Mouse (Mus musculus) limb, embryonic 12.5 days (tissue): Measurements from ENCODE around the gene Etv6. TPM values are rescaled to one million over a fixed set of nuclear protein-coding genes. Genes with fewer than 3 reads are reported as not detected.

ENCODE experiments used
- ATAC-seq: fragments of 200-750 bp; cut with Nextera tagmentation; 2 replicates; pipeline ENCODE4 v1.8.0; 2017; ENCODE audit warnings: low read depth, moderate TSS enrichment; ENCODE audit not compliant: insufficient number of reproducible peaks, insufficient read depth, low FRiP score, low TSS enrichment
- H3K27ac ChIP-seq: fragments of 300-500 bp; sonication (generic); 2 replicates; pipeline ENCODE4 v1.5.1; 2016; ENCODE audit warnings: mild to moderate bottlenecking, moderate library complexity
- H3K27me3 ChIP-seq: fragments of 300-500 bp; sonication (generic); 2 replicates; pipeline ENCODE4 v1.6.1; 2016; ENCODE audit warnings: mild to moderate bottlenecking, moderate library complexity
- H3K36me3 ChIP-seq: fragments of 300-500 bp; sonication (generic); 2 replicates; pipeline ENCODE4 v1.6.1; 2016; ENCODE audit warnings: mild to moderate bottlenecking, moderate library complexity
- H3K4me1 ChIP-seq: fragments of 300-500 bp; sonication (generic); replicated peaks from 2 replicates; pipeline ENCODE4 v1.6.1; 2016
- H3K4me2 ChIP-seq: fragments of 300-500 bp; sonication (generic); 2 replicates; pipeline ENCODE4 v1.6.1; 2016; ENCODE audit warnings: mild to moderate bottlenecking, moderate library complexity
- H3K4me3 ChIP-seq: fragments of 300-500 bp; sonication (generic); replicated peaks from 2 replicates; pipeline ENCODE4 v1.5.1; 2016; ENCODE audit warnings: mild to moderate bottlenecking
- H3K9ac ChIP-seq: fragments of 300-500 bp; sonication (generic); replicated peaks from 2 replicates; pipeline ENCODE4 v1.6.1; 2016; ENCODE audit warnings: mild to moderate bottlenecking, moderate library complexity
- H3K9me3 ChIP-seq: fragments of 300-500 bp; sonication (generic); 2 replicates; pipeline ENCODE4 v1.6.1; 2016; ENCODE audit warnings: mild to moderate bottlenecking, moderate library complexity
- WGBS: fragments of 180-500 bp; shearing (Covaris S2); methylation state at CpG from one replicate; pipeline ENCODE4 v1.1.7; 2016; 5-methylcytosine and 5-hydroxymethylcytosine counted together
- polyA plus RNA-seq: library from polyadenylated mRNA; unstranded; fragments of >200 nt; fragmentation: Nextera tagmentation; extraction: Ambion mirVana; gene quantifications from 2 replicates; pipeline ENCODE4 v1.2.1, GENCODE M21; 2016

The Etv6 gene
- polyA plus RNA-seq, 1 experiment from 2014 or later, result 16.3 TPM

- no peaks in the 10 kb centered on the region for H3K36me3 ChIP-seq
- ATAC-seq, result no peak
- no peak overlapping the region for H3K9ac ChIP-seq
- H3K4me1 ChIP-seq, result peaks cover 11% of the 10 kb centered on the region
- WGBS, result 31% methylated on average over 7 of the region's 7 CpGs
- no peak overlapping the region for H3K27ac ChIP-seq
- no peaks in the 10 kb centered on the region for H3K27me3 ChIP-seq
- no peak overlapping the region for H3K4me2 ChIP-seq
- no peak overlapping the region for H3K4me3 ChIP-seq
- H3K9me3 ChIP-seq, result no peaks in the 10 kb centered on the region
Observed at GRCm38 (mm10) chr6:134032451-134032850, 3.0 kb upstream of the Etv6 start.

GRCm38 (mm10) chr6:134034436-134034835, 1.1 kb upstream of the Etv6 start:
- H3K9ac ChIP-seq, result peak overlapping the region; percentile 94
- H3K36me3 ChIP-seq, result no peaks in the 10 kb centered on the region
- no peak for ATAC-seq

GRCm38 (mm10) chr6:134034904-134035489, 503 bp upstream of the Etv6 start:
- peak overlapping the region; percentile 94 for H3K9ac ChIP-seq
- H3K9me3 ChIP-seq, result no peaks in the 10 kb centered on the region
- no peaks in the 10 kb centered on the region for H3K36me3 ChIP-seq
- H3K4me2 ChIP-seq, result peak overlapping the region; percentile 67
- H3K4me3 ChIP-seq, result peak overlapping the region; percentile 70
- WGBS, result under 1% methylated on average over 55 of the region's 55 CpGs
- H3K27me3 ChIP-seq, result no peaks in the 10 kb centered on the region
- H3K27ac ChIP-seq, result peak overlapping the region; percentile 100
- peaks cover 32% of the 10 kb centered on the region for H3K4me1 ChIP-seq
- peak; percentile 90 for ATAC-seq

More at GRCm38 (mm10) chr6:134034436-134034835, 1.1 kb upstream of the Etv6 start:
- H3K27me3 ChIP-seq, result no peaks in the 10 kb centered on the region
- under 1% methylated on average over 8 of the region's 8 CpGs for WGBS
- peak overlapping the region; percentile 100 for H3K27ac ChIP-seq
- peaks cover 31% of the 10 kb centered on the region for H3K4me1 ChIP-seq
- H3K9me3 ChIP-seq, result no peaks in the 10 kb centered on the region
- H3K4me3 ChIP-seq, result peak overlapping the region; percentile 70
- peak overlapping the region; percentile 67 for H3K4me2 ChIP-seq

- under 1% methylated on average over 7 of the region's 8 CpGs for WGBS
Observed at GRCm38 (mm10) chr6:134036491-134036911, 1.0 kb downstream of the Etv6 start.

GRCm38 (mm10) chr6:134036951-134037431, 1.5 kb downstream of the Etv6 start:
- Histone ChIP-seq H3K27me3 (no peaks in the 10 kb centered on the region), H3K4me3 (peak overlapping the region; percentile 70), H3K36me3 (no peaks in the 10 kb centered on the region), H3K4me1 (peaks cover 52% of the 10 kb centered on the region), H3K9me3 (no peaks in the 10 kb centered on the region), H3K27ac (peak overlapping the region; percentile 59; the same call in 1 of the 2 replicates), H3K9ac (peak overlapping the region; percentile 94; the same call in 1 of the 2 replicates), H3K4me2 (peak overlapping the region; percentile 67)
- no peak for ATAC-seq
- 12% methylated on average over 3 of the region's 3 CpGs for WGBS

More at GRCm38 (mm10) chr6:134036491-134036911, 1.0 kb downstream of the Etv6 start:
- no peaks in the 10 kb centered on the region for H3K9me3 ChIP-seq
- ATAC-seq, result no peak
- peak overlapping the region; percentile 94 for H3K9ac ChIP-seq
- peak overlapping the region; percentile 100 for H3K27ac ChIP-seq
- H3K4me3 ChIP-seq, result peak overlapping the region; percentile 70
- H3K4me2 ChIP-seq, result peak overlapping the region; percentile 67
- peaks cover 47% of the 10 kb centered on the region for H3K4me1 ChIP-seq
- H3K36me3 ChIP-seq, result no peaks in the 10 kb centered on the region
- no peaks in the 10 kb centered on the region for H3K27me3 ChIP-seq

- Histone ChIP-seq H3K27ac (no peak overlapping the region), H3K4me3 (peak overlapping the region; percentile 70), H3K9me3 (no peaks in the 10 kb centered on the region), H3K4me2 (peak overlapping the region; percentile 67), H3K9ac (no peak overlapping the region), H3K36me3 (no peaks in the 10 kb centered on the region), H3K4me1 (peaks cover 60% of the 10 kb centered on the region), H3K27me3 (no peaks in the 10 kb centered on the region)
- ATAC-seq, result no peak
- WGBS, result 17% methylated on average over 10 of the region's 10 CpGs
Observed at GRCm38 (mm10) chr6:134037960-134038359, 2.5 kb downstream of the Etv6 start.

GRCm38 (mm10) chr6:134038881-134039280, 3.4 kb downstream of the Etv6 start:
- H3K4me2 ChIP-seq, result peak overlapping the region; percentile 67
- no peaks in the 10 kb centered on the region for H3K27me3 ChIP-seq
- WGBS, result 10% methylated on average over 6 of the region's 6 CpGs
- peak overlapping the region; percentile 13; the same call in 1 of the 2 replicates for H3K4me3 ChIP-seq
- H3K36me3 ChIP-seq, result no peaks in the 10 kb centered on the region
- peaks cover 69% of the 10 kb centered on the region for H3K4me1 ChIP-seq
- H3K9ac ChIP-seq, result 0 out of 2 replicates have a peak overlapping the region, but pooled peaks have one; percentile 31
- no peak for ATAC-seq
- 0 out of 2 replicates have a peak overlapping the region, but pooled peaks have one; percentile 19 for H3K27ac ChIP-seq
- no peaks in the 10 kb centered on the region for H3K9me3 ChIP-seq

GRCm38 (mm10) chr6:134039351-134039750, 3.9 kb downstream of the Etv6 start:
- 73% methylated on average over 8 of the region's 8 CpGs for WGBS
- H3K4me3 ChIP-seq, result no peak overlapping the region
- peaks cover 72% of the 10 kb centered on the region for H3K4me1 ChIP-seq

GRCm38 (mm10) chr6:134040312-134040711, 4.8 kb downstream of the Etv6 start:
- peaks cover 80% of the 10 kb centered on the region for H3K4me1 ChIP-seq

More at GRCm38 (mm10) chr6:134039351-134039750, 3.9 kb downstream of the Etv6 start:
- no peaks in the 10 kb centered on the region for H3K27me3 ChIP-seq
- H3K27ac ChIP-seq, result no peak overlapping the region
- no peak overlapping the region for H3K9ac ChIP-seq
- H3K36me3 ChIP-seq, result no peaks in the 10 kb centered on the region
- ATAC-seq, result no peak
- no peaks in the 10 kb centered on the region for H3K9me3 ChIP-seq
- peak overlapping the region; percentile 67 for H3K4me2 ChIP-seq

GRCm38 (mm10) chr6:134041286-134041685, 5.8 kb downstream of the Etv6 start:
- Histone ChIP-seq H3K36me3 (no peaks in the 10 kb centered on the region), H3K27ac (no peak overlapping the region), H3K9ac (no peak overlapping the region), H3K9me3 (no peaks in the 10 kb centered on the region), H3K4me3 (no peak overlapping the region), H3K27me3 (no peaks in the 10 kb centered on the region), H3K4me2 (no peak overlapping the region), H3K4me1 (peaks cover 88% of the 10 kb centered on the region)
- WGBS, result 52% methylated on average over 7 of the region's 7 CpGs
- no peak for ATAC-seq

More at GRCm38 (mm10) chr6:134040312-134040711, 4.8 kb downstream of the Etv6 start:
- 50% methylated on average over 3 of the region's 3 CpGs for WGBS
- Histone ChIP-seq H3K9me3 (no peaks in the 10 kb centered on the region), H3K9ac (no peak overlapping the region), H3K27me3 (no peaks in the 10 kb centered on the region), H3K4me3 (no peak overlapping the region), H3K4me2 (no peak overlapping the region), H3K27ac (no peak overlapping the region), H3K36me3 (no peaks in the 10 kb centered on the region)
- ATAC-seq, result no peak

GRCm38 (mm10) chr6:134041916-134042315, 6.4 kb downstream of the Etv6 start:
- Histone ChIP-seq H3K4me2 (no peak overlapping the region), H3K36me3 (0 out of 2 replicates have a peak, but pooled peaks cover 1% of the 10 kb centered on the region), H3K27me3 (no peaks in the 10 kb centered on the region), H3K9me3 (no peaks in the 10 kb centered on the region), H3K27ac (0 out of 2 replicates have a peak overlapping the region, but pooled peaks have one; percentile 29), H3K4me1 (peaks cover 86% of the 10 kb centered on the region), H3K4me3 (no peak overlapping the region), H3K9ac (no peak overlapping the region)
- no peak; the same call in 1 of the 2 replicates for ATAC-seq
- WGBS, result 24% methylated on average over 12 of the region's 12 CpGs
